Mouse (Mus musculus) urinary bladder, postnatal 10 days (tissue): ENCODE results near the gene C1qbp.
A peak's percentile ranks its signal among the peaks of the same experiment; 100 is the strongest.

Experiments used
- DNase-seq: peaks from one replicate; pipeline ENCODE4 v3.0.0; 2022; ENCODE audit warnings: low spot score

C1qbp gene

GRCm38 (mm10) chr11:70982557-70983228, at the start of gene C1qbp:
Gene C1qbp (minus strand): TSS chr11:70983026.
- DNase-seq: peak; percentile 94

- no peak for DNase-seq
These were observed 49.2 kb upstream of the C1qbp start for GRCm38 (mm10) chr11:71032070-71032469.

GRCm38 (mm10) chr11:71029403-71030118, 46.7 kb upstream of the C1qbp start:
- no peak for DNase-seq

GRCm38 (mm10) chr11:71028280-71028679, 45.5 kb upstream of the C1qbp start:
- DNase-seq: no peak

GRCm38 (mm10) chr11:71019201-71020068, 36.6 kb upstream of the C1qbp start, which contains the start of the genes Mis12 and Derl2:
Gene Mis12 (plus strand): TSS chr11:71019611.
Gene Derl2 (minus strand): TSS chr11:71019841.
- peak; percentile 93 for DNase-seq

- DNase-seq: no peak
These were observed 35.8 kb upstream of the C1qbp start for GRCm38 (mm10) chr11:71018416-71019200.

- no peak for DNase-seq
These were observed 34.2 kb upstream of the C1qbp start for GRCm38 (mm10) chr11:71017051-71017450.

- DNase-seq: no peak
These were observed 29.9 kb upstream of the C1qbp start for GRCm38 (mm10) chr11:71012743-71013142.

- DNase-seq: no peak
These were observed 25.5 kb upstream of the C1qbp start for GRCm38 (mm10) chr11:71008321-71008720.

- DNase-seq: no peak
These were observed 25.0 kb upstream of the C1qbp start for GRCm38 (mm10) chr11:71007831-71008230.

- no peak for DNase-seq
These were observed 24.2 kb upstream of the C1qbp start for GRCm38 (mm10) chr11:71007026-71007425.

- DNase-seq: no peak
These were observed 22.2 kb upstream of the C1qbp start for GRCm38 (mm10) chr11:71005046-71005445.

GRCm38 (mm10) chr11:71004316-71004773, 21.5 kb upstream of the C1qbp start, which contains the start of gene Dhx33:
Gene Dhx33 (minus strand): TSS chr11:71004437.
- peak; percentile 78 for DNase-seq

- DNase-seq: no peak
These were observed 20.9 kb upstream of the C1qbp start for GRCm38 (mm10) chr11:71003611-71004315.

GRCm38 (mm10) chr11:71001167-71001566, 18.3 kb upstream of the C1qbp start:
- no peak for DNase-seq

- DNase-seq: no peak
These were observed 796 bp downstream of the C1qbp start for GRCm38 (mm10) chr11:70982030-70982429.

- DNase-seq: no peak
These were observed 1.9 kb downstream of the C1qbp start for GRCm38 (mm10) chr11:70980751-70981510.

GRCm38 (mm10) chr11:70980232-70980631, 2.6 kb downstream of the C1qbp start:
- no peak for DNase-seq

GRCm38 (mm10) chr11:70977293-70977692, 5.5 kb downstream of the C1qbp start:
- DNase-seq: no peak

- DNase-seq: no peak
These were observed 7.6 kb downstream of the C1qbp start for GRCm38 (mm10) chr11:70975193-70975592.
